Mouse (Mus musculus) testis, adult 2 months (tissue): Measurements from ENCODE around the gene Gchfr. TPM values are rescaled to one million over a fixed set of nuclear protein-coding genes. Genes with fewer than 3 reads are reported as not detected.

Experiments used
- H3K27ac ChIP-seq: fragments of 200-500 bp; 2 replicates; pipeline ENCODE4 v1.5.1; 2012; ENCODE audit warnings: low read depth, low read length; ENCODE audit not compliant: control insufficient read depth, insufficient read depth
- H3K27me3 ChIP-seq: fragments of 200-500 bp; 2 replicates; pipeline ENCODE4 v1.6.1; 2012; ENCODE audit warnings: mild to moderate bottlenecking, low read length, moderate library complexity; ENCODE audit not compliant: control insufficient read depth, insufficient read depth
- H3K36me3 ChIP-seq: fragments of 200-500 bp; 2 replicates; pipeline ENCODE4 v1.6.1; 2012; ENCODE audit warnings: mild to moderate bottlenecking, low read length; ENCODE audit not compliant: control insufficient read depth, insufficient read depth
- H3K4me1 ChIP-seq: fragments of 200-500 bp; 2 replicates; pipeline ENCODE4 v1.6.1; 2012; ENCODE audit warnings: low read length; ENCODE audit not compliant: control insufficient read depth, insufficient read depth
- H3K4me3 ChIP-seq: fragments of 200-500 bp; 2 replicates; pipeline ENCODE4 v1.5.1; 2012; ENCODE audit warnings: low read depth, mild to moderate bottlenecking, low read length, moderate library complexity, mixed read lengths; ENCODE audit not compliant: control insufficient read depth
- CTCF ChIP-seq: fragments of 200-500 bp; IDR thresholded peaks from 2 replicates; pipeline ENCODE4 v1.5.1; 2012; ENCODE audit warnings: low read depth, mild to moderate bottlenecking, inconsistent platforms, low read length, moderate library complexity; ENCODE audit not compliant: control insufficient read depth, insufficient read depth, insufficient replicate concordance
- POLR2A ChIP-seq: fragments of 200-500 bp; IDR thresholded peaks from 2 replicates; pipeline ENCODE4 v1.6.1; 2012; ENCODE audit warnings: low read depth, mild to moderate bottlenecking, inconsistent platforms, low read length, moderate library complexity; ENCODE audit not compliant: control insufficient read depth
- polyA plus RNA-seq: library from polyadenylated mRNA; depleted of rRNA; stranded (reverse); fragments of >200 nt; gene quantifications from 2 replicates; pipeline ENCODE4 v1.2.3, GENCODE M21; 2012

The Gchfr gene
- polyA plus RNA-seq, 1 experiment: 6.4 TPM

DNA sequence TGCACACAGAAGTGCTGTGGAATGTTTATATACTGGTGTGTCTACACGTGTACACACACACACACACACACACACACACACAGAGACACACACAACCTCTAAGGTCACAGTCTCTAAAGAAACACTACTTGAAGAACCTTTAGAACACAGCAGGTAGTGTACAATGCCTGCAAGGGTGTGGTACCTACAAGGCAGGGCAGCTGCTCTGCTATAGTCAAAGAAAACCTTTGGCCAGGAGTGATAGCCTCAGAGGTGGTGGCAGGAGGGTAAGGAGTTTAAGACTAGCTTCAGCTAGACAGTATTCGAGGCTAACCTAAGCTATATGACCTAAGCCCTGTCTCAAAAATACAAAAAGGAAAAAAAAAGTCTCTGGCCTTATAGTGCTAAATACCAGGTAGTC lies 12.9 kb upstream of the Gchfr start:
- Histone ChIP-seq H3K27ac (no peak overlapping the region), H3K4me3 (no peak overlapping the region), H3K27me3 (no peaks in the 10 kb centered on the region), H3K36me3 (peaks cover 2% of the 10 kb centered on the region; the same call in 1 of the 2 replicates), H3K4me1 (peaks cover 2% of the 10 kb centered on the region; the same call in 1 of the 2 replicates)
- TF ChIP-seq CTCF (no peak), POLR2A (no peak)

DNA sequence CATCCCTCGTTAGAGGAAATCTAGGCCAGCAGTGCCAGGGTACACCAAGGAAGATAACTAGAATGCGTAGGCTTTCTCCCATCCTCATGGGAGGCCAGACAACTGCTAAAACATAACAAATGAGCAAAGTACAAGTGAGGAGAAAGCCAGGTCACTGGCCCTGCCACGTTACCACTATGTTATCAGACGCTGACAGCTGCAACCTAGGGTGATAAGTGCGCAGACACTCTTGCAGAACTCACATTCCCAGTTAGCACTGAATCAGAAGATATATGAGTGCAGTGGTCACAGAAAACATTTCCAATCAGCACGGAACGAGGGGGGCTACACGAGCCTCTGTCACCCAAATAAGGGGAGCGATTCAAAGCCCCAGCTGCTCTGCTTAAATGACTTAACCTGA lies 12.2 kb upstream of the Gchfr start:
- Histone ChIP-seq H3K36me3 (peaks cover 2% of the 10 kb centered on the region; the same call in 1 of the 2 replicates), H3K27me3 (no peaks in the 10 kb centered on the region), H3K4me3 (peak overlapping the region; percentile 34), H3K4me1 (peaks cover 2% of the 10 kb centered on the region; the same call in 1 of the 2 replicates), H3K27ac (no peak overlapping the region)
- no peak for TF ChIP-seq CTCF

DNA sequence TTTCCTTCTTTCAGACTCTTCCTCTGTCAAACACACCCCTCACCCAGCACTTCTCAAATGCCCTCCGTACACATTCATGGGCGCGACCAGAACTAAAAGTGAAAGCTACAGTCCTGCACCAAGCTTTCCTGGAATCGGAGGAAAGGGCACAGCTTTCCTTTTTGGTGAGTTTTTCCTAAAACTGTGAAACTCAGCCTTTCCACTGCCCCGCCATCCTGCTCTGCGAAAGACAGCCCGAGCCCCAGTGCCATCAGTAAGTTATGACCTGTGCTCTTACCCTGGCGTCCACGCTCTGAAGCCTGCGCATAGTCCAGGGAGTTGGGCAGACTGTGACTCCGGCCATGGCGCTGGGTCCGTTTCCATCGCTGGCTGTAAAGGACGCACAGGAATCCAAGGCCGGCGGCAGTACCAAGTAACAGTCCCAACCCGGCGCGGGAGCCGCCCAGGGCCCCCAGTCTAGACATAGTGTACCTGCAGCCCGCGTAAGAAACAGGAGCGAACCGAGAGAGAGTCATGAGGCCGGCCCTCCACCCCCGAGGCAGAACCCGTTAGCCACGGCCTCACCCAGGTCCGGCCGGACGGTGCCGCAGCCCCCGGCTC lies 11.4 kb upstream of the Gchfr start:
- peak overlapping the region; percentile 98 for H3K4me3 ChIP-seq
- TF ChIP-seq CTCF (no peak), POLR2A (no peak)
- H3K27me3 ChIP-seq: no peaks in the 10 kb centered on the region
- H3K36me3 ChIP-seq: peaks cover 2% of the 10 kb centered on the region; the same call in 1 of the 2 replicates
- H3K27ac ChIP-seq: peak overlapping the region; percentile 74; the same call in 1 of the 2 replicates
- H3K4me1 ChIP-seq: peaks cover 2% of the 10 kb centered on the region; the same call in 1 of the 2 replicates

DNA sequence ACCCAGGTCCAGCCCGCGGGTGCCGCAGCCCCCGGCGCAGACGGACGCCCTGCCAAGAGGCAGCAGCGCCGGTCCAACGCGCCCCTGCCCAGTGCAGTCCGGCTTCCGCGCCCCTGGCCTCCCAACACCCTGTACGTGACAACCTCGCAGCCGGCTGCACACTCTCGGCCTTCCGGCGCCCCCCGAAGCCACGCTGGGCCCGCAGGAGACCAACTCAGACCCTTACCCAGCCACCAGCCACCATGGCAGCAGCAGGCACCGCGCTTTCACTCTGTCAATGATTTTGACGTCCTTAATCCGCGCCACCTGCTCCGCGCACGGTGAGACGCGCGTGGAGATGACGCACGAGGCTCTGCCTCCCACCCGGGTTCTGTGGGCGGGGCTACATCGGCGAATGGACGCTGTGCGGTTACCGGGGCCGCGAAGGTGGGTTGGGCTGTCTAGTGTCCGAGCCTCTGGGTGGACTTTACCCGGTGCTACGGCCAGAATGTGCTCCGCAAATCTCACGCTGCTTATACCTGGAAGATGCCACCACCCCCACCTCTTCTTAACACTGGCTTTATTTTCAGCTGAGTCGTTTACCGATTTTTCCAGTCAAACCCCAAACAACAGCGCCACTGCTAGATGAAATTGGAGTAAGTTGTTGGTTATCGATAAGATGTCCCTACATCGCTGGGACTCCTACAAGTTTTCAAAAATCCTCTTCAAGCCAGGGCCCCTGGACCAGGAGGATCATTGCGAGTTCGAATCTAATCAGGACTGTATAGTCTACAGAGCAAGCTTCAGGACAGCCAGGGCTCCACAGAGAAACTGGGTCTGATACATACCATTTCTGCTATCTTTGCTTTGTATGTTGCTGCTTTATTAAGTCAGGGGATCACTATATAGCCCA lies 10.6 kb upstream of the Gchfr start, which contains the start of gene Rmdn3:
Gene Rmdn3 (minus strand): TSS at position 354 of the 892 bp plus-strand sequence.
- peak within 1 kb of the TSS; percentile 92 for H3K27ac ChIP-seq
- no peaks in the 10 kb centered on the region for H3K27me3 ChIP-seq
- H3K4me3 ChIP-seq: peak within 1 kb of the TSS; percentile 98
- H3K4me1 ChIP-seq: peaks cover 2% of the 10 kb centered on the region; the same call in 1 of the 2 replicates
- TF ChIP-seq POLR2A (peak; percentile 95), CTCF (no peak)
- H3K36me3 ChIP-seq: no peaks in the 10 kb centered on the region; the same call in 1 of the 2 replicates

DNA sequence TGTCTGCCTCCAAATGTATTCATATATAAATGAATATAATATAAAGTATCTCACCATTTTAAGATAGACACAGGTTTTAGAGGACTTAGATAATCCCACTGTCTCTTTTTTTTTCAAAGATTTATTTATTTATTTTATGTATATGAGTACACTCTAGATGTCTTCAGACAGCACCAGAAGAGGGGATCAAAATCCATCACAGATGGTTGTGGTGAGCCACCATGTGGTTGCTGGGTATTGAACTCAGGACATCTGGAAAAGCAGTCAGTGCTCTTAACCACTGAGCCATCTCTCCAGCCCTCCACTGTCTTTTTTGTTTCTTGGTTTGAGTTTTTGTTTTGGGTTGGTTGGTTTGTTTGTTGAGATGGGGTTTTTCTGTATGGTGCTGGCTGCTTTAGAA lies 9.7 kb upstream of the Gchfr start:
- TF ChIP-seq POLR2A: no peak
- TF ChIP-seq CTCF: no peak
- no peaks in the 10 kb centered on the region for H3K27me3 ChIP-seq
- H3K27ac ChIP-seq: no peak overlapping the region
- no peaks in the 10 kb centered on the region for H3K36me3 ChIP-seq
- peak overlapping the region; percentile 43; the same call in 1 of the 2 replicates for H3K4me3 ChIP-seq
- peaks cover 2% of the 10 kb centered on the region; the same call in 1 of the 2 replicates for H3K4me1 ChIP-seq

DNA sequence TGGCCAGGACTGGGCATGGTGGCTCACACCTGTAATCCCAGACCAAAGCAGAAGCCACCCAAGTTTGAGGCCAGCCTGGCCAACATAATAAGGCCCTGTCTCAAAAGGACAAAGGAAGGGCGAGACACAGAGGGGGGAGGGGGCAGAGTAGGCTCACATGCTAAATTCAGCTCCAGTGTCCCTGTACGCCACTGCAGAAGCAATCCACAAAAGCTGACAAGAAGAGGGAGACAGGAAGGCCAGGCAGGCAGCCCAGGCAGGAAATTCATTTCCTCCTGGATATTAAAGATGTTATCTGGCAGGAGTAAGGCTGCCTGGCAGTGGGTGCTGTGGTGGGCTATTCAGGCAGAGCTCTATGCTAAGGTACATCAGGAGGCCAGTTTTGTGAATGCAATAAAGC lies 6.3 kb upstream of the Gchfr start:
- TF ChIP-seq POLR2A (no peak), CTCF (no peak)
- H3K27me3 ChIP-seq: no peaks in the 10 kb centered on the region
- H3K4me3 ChIP-seq: no peak overlapping the region
- H3K36me3 ChIP-seq: no peaks in the 10 kb centered on the region
- H3K4me1 ChIP-seq: no peaks in the 10 kb centered on the region; the same call in 1 of the 2 replicates
- no peak overlapping the region for H3K27ac ChIP-seq

DNA sequence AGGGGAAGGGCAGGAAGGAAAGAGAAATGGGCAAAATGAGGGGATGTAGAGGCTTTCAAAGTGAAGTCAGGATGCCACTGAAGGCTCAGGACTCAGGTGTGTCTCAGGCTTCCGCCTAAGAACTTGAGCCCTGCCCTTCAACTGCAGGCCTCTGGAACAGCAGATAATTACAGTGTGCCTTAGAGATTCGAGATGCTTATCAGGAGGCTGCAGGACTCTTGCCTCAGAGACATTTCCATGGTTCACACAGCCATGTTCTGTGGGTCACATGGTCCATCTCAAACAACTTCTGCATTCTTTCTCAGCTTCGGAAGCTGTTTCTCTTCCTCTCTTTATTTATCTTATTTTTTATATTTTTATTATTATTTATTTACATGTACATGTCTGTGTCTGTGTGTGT lies 4.4 kb upstream of the Gchfr start:
- Histone ChIP-seq H3K27me3 (no peaks in the 10 kb centered on the region), H3K4me3 (no peak overlapping the region), H3K4me1 (peaks cover 15% of the 10 kb centered on the region), H3K27ac (no peak overlapping the region), H3K36me3 (no peaks in the 10 kb centered on the region)
- TF ChIP-seq CTCF: no peak

DNA sequence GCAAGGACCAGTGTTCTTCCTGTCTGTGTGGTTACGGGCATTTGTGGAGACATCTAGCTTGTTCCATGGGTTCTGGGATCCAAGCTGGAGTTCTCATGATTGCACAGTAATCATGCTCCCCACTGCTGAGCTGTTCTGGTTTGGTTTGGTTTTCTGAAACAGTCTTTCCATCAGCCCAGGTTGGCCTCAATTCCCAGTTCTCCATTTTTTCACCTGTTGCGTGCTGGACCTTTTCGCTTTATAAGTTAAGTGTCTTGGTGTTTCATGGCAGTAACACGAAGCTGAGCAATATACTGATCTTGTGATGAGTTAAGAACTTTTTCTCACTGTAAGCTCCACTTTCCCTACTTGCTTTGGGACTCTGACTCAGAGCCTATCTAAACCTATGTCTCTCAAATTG lies 3.6 kb upstream of the Gchfr start:
- Histone ChIP-seq H3K4me1 (peaks cover 15% of the 10 kb centered on the region), H3K4me3 (no peak overlapping the region), H3K27ac (no peak overlapping the region), H3K36me3 (no peaks in the 10 kb centered on the region), H3K27me3 (no peaks in the 10 kb centered on the region)
- TF ChIP-seq CTCF: no peak
- TF ChIP-seq POLR2A: no peak
